Mouse (Mus musculus): Measurements from ENCODE around the gene Taf1b. TPM values are rescaled to one million over a fixed set of nuclear protein-coding genes. Genes with fewer than 3 reads are reported as not detected.
"Not testable (repeated sequence)": the region's sequence is repeated elsewhere in the genome, so short reads cannot be mapped to it uniquely, and the experiment has no call there.

Taf1b gene
- polyA plus RNA-seq (2014; fragmentation: Nextera tagmentation; extraction: Ambion mirVana), result 38.4 and 39.0 TPM in 2 replicates

DNA sequence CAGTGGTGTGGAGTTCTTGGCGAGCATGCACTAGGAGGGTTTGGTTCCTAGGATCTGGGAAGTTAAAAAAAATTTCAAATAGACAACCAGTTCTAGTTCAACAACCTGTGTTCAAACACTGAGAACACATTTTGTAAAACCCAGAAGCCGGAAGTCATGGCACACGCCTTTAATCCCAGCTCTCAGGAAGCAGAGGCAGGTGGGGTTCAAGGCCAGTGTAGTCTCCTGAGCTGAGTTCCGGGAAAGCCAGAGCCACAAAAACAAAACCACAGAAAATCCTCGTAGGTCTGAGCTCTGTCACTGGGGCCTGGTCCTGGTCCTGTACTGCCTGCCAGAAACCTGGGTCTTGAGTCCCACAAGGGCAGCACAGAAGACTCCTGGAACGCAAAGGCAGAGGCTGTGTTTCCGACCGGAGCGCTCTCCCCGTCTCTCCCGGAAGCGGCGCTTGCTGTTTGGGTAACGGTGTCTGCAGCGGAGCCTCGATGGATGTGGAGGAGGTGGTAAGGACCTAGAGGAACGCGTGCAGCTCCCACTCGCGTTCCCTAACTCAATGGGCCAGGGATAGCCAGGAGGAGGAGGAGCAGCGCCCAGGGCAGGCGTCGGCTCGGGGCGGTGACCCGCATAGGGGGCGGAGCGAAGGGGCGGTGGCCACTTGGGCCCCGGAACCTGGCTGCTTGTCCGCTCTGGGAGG lies at the start of gene Taf1b:
Taf1b (plus strand) TSS at position 210 of the 691 bp plus-strand sequence.
- 11% methylated on average over 29 of the region's 31 CpGs for WGBS

DNA sequence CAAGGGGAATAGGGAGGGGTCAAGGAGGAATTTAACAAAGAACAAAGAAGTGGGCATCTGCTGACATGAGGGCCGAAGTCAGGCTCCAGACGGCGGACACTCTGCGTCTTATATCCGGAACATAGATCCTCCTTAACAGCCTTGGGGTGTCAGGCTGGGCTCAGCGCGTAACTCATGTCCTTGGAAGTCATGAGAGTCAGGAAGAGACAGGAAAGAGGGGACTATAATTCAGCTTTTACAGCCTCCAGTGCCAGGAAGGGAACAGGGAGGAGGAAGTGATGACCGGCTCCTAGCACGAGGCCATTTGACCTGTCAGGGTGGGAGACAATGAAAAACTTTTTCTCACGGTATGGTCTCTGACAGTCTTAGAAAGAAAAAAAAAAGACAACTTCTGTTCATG lies 37.8 kb upstream of the Taf1b start:
- Histone ChIP-seq H3K4me2 (ENCODE audit: low read depth, low read length) (no peak overlapping the region), H3K4me1 (ENCODE audit: control insufficient read depth, insufficient read depth, low read length) (no peaks in the 10 kb centered on the region), H3K9me3 (ENCODE audit: control insufficient read depth, low read length) (no peaks in the 10 kb centered on the region), H3K27ac (ENCODE audit: low read depth, low read length) (no peak overlapping the region), H3K36me3 (ENCODE audit: control insufficient read depth, insufficient read depth, low read length) (no peaks in the 10 kb centered on the region), H3K9ac (replicated peaks; ENCODE audit: low read depth, low read length) (no peak overlapping the region), H3K27me3 (ENCODE audit: control insufficient read depth, insufficient read depth, low read length) (no peaks in the 10 kb centered on the region), H3K4me3 (ENCODE audit: low read depth, low read length) (no peak overlapping the region)
- 86% methylated on average over 10 of the region's 10 CpGs for whole genome bisulfite sequencing
- ATAC-seq (ENCODE audit: low read depth), result no peak

More for the DNA sequence above, at the start of gene Taf1b:
- peak; percentile 93 for ATAC-seq (ENCODE audit: low read depth)
- H3K9ac ChIP-seq (replicated peaks; ENCODE audit: low read depth, low read length), result peak within 1 kb of the TSS; percentile 67
- H3K27me3 ChIP-seq (ENCODE audit: control insufficient read depth, insufficient read depth, low read length), result no peaks in the 10 kb centered on the region
- peak within 1 kb of the TSS; percentile 57 for H3K4me3 ChIP-seq (ENCODE audit: low read depth, low read length)
- H3K4me2 ChIP-seq (ENCODE audit: low read depth, low read length), result peak within 1 kb of the TSS; percentile 31
- no peak within 1 kb of the TSS; the same call in 1 of the 2 replicates for H3K27ac ChIP-seq (ENCODE audit: low read depth, low read length)
- H3K9me3 ChIP-seq (ENCODE audit: control insufficient read depth, low read length), result no peaks in the 10 kb centered on the region
- no peaks in the 10 kb centered on the region for H3K36me3 ChIP-seq (ENCODE audit: control insufficient read depth, insufficient read depth, low read length)
- no peaks in the 10 kb centered on the region for H3K4me1 ChIP-seq (ENCODE audit: control insufficient read depth, insufficient read depth, low read length)

DNA sequence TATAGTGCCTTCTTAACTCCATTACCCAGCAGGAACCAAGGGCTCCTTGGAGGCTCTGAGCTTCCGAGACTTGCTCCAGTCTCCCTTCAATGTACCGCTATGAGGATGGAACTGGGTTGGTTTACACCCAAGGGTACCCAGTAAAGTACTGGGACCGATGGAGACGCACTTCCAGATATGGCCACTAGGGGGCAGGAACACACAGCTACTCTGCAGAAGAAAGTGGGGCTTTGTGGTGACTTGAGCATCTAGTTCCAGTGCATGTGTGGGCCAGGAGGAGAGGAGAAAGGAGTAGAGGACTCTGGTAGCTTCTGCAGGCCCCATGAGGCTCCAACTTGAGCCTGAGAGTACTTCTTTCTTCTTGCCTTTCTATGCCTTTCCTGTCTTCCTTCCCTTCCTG lies 36.0 kb upstream of the Taf1b start:
- H3K27me3 ChIP-seq (ENCODE audit: control insufficient read depth, insufficient read depth, low read length); H3K4me2 ChIP-seq (ENCODE audit: low read depth, low read length); H3K9me3 ChIP-seq (ENCODE audit: control insufficient read depth, low read length); H3K27ac ChIP-seq (ENCODE audit: low read depth, low read length); ATAC-seq (ENCODE audit: low read depth); H3K4me3 ChIP-seq (ENCODE audit: low read depth, low read length); H3K9ac ChIP-seq (replicated peaks; ENCODE audit: low read depth, low read length); H3K4me1 ChIP-seq (ENCODE audit: control insufficient read depth, insufficient read depth, low read length); H3K36me3 ChIP-seq (ENCODE audit: control insufficient read depth, insufficient read depth, low read length): not testable (repeated sequence)
- 34% methylated on average over 4 of the region's 4 CpGs for WGBS

DNA sequence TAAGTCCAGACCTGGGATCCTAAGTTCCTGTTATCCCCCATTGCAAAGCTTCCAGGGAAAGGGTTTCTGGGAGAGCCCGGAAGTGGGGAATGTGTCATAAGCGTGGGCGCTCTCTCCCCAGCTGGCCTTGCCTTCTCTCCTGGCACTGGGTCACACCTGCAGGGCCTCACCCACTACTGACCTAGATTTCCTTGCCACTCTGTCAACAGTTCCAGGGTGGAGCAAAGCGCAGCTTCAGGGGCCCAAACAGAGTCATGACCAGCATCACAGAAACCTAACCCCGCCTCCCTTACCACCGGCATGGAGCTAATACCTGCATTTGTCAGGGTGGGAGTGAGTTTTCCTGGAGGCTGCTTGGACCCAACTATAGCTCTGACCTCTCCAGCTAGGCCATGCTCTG lies 34.7 kb upstream of the Taf1b start:
- H3K4me2 ChIP-seq (ENCODE audit: low read depth, low read length); ATAC-seq (ENCODE audit: low read depth); H3K36me3 ChIP-seq (ENCODE audit: control insufficient read depth, insufficient read depth, low read length); H3K27ac ChIP-seq (ENCODE audit: low read depth, low read length); H3K27me3 ChIP-seq (ENCODE audit: control insufficient read depth, insufficient read depth, low read length); H3K4me3 ChIP-seq (ENCODE audit: low read depth, low read length); H3K9me3 ChIP-seq (ENCODE audit: control insufficient read depth, low read length); H3K4me1 ChIP-seq (ENCODE audit: control insufficient read depth, insufficient read depth, low read length); H3K9ac ChIP-seq (replicated peaks; ENCODE audit: low read depth, low read length): not testable (repeated sequence)
- WGBS, result 82% methylated on average over 5 of the region's 6 CpGs

DNA sequence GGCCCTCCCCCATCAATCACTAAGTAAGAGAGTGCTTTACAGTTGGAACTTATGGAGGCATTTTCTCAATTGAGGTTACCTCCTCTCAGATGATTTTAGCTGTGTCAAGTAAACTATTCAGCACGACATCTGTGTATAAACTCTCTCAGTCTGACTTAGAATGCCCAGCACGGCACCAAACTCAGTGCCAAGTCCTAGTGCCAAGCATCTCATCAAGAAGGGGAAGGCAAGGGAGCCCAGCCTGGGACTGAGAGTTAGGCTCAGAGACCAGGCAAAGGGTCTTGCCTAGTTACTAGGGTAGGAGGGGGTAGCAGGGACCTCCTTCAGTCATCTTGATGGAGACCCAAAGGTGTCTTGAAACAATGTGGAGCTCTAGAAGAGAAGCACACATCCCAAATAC lies 29.2 kb upstream of the Taf1b start:
- Histone ChIP-seq H3K4me1 (ENCODE audit: control insufficient read depth, insufficient read depth, low read length) (no peaks in the 10 kb centered on the region), H3K27me3 (ENCODE audit: control insufficient read depth, insufficient read depth, low read length) (no peaks in the 10 kb centered on the region), H3K4me3 (ENCODE audit: low read depth, low read length) (no peak overlapping the region), H3K4me2 (ENCODE audit: low read depth, low read length) (no peak overlapping the region), H3K9me3 (ENCODE audit: control insufficient read depth, low read length) (no peaks in the 10 kb centered on the region), H3K36me3 (ENCODE audit: control insufficient read depth, insufficient read depth, low read length) (no peaks in the 10 kb centered on the region), H3K27ac (ENCODE audit: low read depth, low read length) (no peak overlapping the region), H3K9ac (replicated peaks; ENCODE audit: low read depth, low read length) (no peak overlapping the region)
- ATAC-seq (ENCODE audit: low read depth), result no peak
- 92% methylated on average over 2 of the region's 2 CpGs for WGBS

DNA sequence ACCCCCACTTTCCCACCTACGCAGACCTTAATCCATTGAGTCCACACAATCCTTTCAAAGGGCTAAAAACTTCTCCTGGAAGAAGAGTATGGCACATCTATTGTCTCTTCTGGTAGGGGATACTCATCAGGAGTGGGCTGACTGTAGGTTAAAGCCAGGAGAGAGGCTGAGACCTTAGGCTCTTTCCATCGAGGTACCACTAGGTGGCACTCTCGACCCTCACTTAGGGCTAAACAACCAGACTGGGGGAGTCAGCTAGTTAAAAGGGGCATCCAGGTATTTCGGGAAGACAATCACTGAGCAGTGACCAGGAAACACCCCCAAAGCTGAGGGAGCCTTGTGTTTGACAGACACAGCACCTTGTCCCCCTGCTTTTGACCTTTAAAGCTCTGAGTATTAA lies 27.2 kb upstream of the Taf1b start:
- H3K27me3 ChIP-seq (ENCODE audit: control insufficient read depth, insufficient read depth, low read length), result no peaks in the 10 kb centered on the region
- no peaks in the 10 kb centered on the region for H3K4me1 ChIP-seq (ENCODE audit: control insufficient read depth, insufficient read depth, low read length)
- H3K9me3 ChIP-seq (ENCODE audit: control insufficient read depth, low read length), result no peaks in the 10 kb centered on the region
- 22% methylated on average over 4 of the region's 4 CpGs for WGBS
- no peak overlapping the region for H3K4me3 ChIP-seq (ENCODE audit: low read depth, low read length)
- H3K27ac ChIP-seq (ENCODE audit: low read depth, low read length), result no peak overlapping the region
- H3K4me2 ChIP-seq (ENCODE audit: low read depth, low read length), result no peak overlapping the region
- ATAC-seq (ENCODE audit: low read depth), result peak; percentile 63; the same call in 1 of the 2 replicates
- no peak overlapping the region for H3K9ac ChIP-seq (replicated peaks; ENCODE audit: low read depth, low read length)
- H3K36me3 ChIP-seq (ENCODE audit: control insufficient read depth, insufficient read depth, low read length), result no peaks in the 10 kb centered on the region

DNA sequence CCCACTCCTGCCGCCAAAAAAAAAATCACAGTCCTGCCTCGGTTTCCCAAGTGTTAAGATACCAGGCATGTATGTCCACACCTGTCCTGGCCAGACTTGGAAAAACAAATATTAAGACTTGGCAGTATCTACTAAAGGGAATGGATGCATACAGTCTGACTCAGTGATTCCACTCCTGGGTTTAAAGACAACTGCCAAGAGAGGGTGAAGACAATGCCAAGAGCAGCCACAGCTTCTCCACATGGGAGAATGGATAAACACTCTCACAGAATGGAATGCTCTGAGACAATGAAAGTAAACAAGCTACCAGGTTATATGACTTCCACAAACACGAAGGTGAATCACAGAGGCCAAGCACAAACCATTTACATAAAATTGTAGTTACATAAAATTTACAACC lies 24.9 kb upstream of the Taf1b start:
- H3K9ac ChIP-seq (replicated peaks; ENCODE audit: low read depth, low read length), result no peak overlapping the region
- H3K9me3 ChIP-seq (ENCODE audit: control insufficient read depth, low read length), result no peaks in the 10 kb centered on the region
- no peaks in the 10 kb centered on the region for H3K36me3 ChIP-seq (ENCODE audit: control insufficient read depth, insufficient read depth, low read length)
- 72% methylated on average over 3 of the region's 3 CpGs for WGBS
- no peak overlapping the region for H3K4me3 ChIP-seq (ENCODE audit: low read depth, low read length)
- no peaks in the 10 kb centered on the region for H3K4me1 ChIP-seq (ENCODE audit: control insufficient read depth, insufficient read depth, low read length)
- no peak for ATAC-seq (ENCODE audit: low read depth)
- H3K4me2 ChIP-seq (ENCODE audit: low read depth, low read length), result no peak overlapping the region
- no peak overlapping the region for H3K27ac ChIP-seq (ENCODE audit: low read depth, low read length)
- no peaks in the 10 kb centered on the region for H3K27me3 ChIP-seq (ENCODE audit: control insufficient read depth, insufficient read depth, low read length)

DNA sequence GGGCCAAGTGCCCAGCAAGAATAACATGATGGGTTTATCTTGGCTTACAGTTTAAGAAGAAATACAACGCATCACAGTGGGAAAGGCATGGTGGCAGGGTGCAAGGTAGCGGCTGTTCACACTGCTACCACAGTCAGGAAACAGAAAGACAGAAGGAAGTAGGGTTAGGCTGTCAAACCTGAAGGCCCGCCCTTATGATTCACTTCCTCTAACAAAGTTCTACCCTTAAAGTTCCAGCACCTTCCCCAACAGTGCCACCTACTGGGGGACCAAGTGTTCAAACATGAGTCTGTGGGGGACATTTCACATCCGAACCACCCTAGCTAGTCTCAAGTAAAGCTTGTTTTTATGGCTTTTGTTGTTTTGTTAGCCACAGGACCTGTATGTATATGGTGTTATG lies 13.2 kb upstream of the Taf1b start:
- H3K36me3 ChIP-seq (ENCODE audit: control insufficient read depth, insufficient read depth, low read length), result no peaks in the 10 kb centered on the region
- no peak overlapping the region for H3K4me2 ChIP-seq (ENCODE audit: low read depth, low read length)
- no peak overlapping the region for H3K9ac ChIP-seq (replicated peaks; ENCODE audit: low read depth, low read length)
- no peaks in the 10 kb centered on the region for H3K27me3 ChIP-seq (ENCODE audit: control insufficient read depth, insufficient read depth, low read length)
- H3K4me1 ChIP-seq (ENCODE audit: control insufficient read depth, insufficient read depth, low read length), result no peaks in the 10 kb centered on the region
- ATAC-seq (ENCODE audit: low read depth), result no peak
- no peak overlapping the region for H3K27ac ChIP-seq (ENCODE audit: low read depth, low read length)
- no peak overlapping the region for H3K4me3 ChIP-seq (ENCODE audit: low read depth, low read length)
- no peaks in the 10 kb centered on the region for H3K9me3 ChIP-seq (ENCODE audit: control insufficient read depth, low read length)
- WGBS, result 90% methylated on average over 4 of the region's 4 CpGs

DNA sequence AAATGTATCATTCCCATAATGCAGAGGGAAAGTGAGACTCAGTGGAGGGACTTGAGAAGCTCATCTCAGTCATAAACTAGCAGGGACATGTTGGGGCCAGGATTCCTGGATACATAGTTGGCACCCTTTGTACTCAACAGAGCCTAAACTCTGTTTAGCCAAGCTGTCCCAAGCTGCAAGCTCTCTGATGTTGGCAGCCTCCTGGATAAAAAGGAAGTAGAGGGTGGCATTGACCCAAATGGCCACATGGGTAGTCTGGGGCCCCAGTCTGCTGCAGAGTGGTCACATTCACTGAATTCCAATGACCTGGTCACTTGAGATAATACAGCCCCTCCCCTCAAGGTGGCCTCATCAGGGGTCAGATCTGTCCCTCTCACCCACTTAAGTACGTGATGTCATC lies 11.3 kb upstream of the Taf1b start:
- Histone ChIP-seq H3K9me3 (ENCODE audit: control insufficient read depth, low read length) (no peaks in the 10 kb centered on the region), H3K36me3 (ENCODE audit: control insufficient read depth, insufficient read depth, low read length) (no peaks in the 10 kb centered on the region), H3K27ac (ENCODE audit: low read depth, low read length) (no peak overlapping the region), H3K27me3 (ENCODE audit: control insufficient read depth, insufficient read depth, low read length) (no peaks in the 10 kb centered on the region), H3K4me2 (ENCODE audit: low read depth, low read length) (no peak overlapping the region), H3K4me3 (ENCODE audit: low read depth, low read length) (no peak overlapping the region), H3K9ac (replicated peaks; ENCODE audit: low read depth, low read length) (no peak overlapping the region), H3K4me1 (ENCODE audit: control insufficient read depth, insufficient read depth, low read length) (no peaks in the 10 kb centered on the region)
- WGBS, result 91% methylated on average over 1 of the region's 1 CpGs
- ATAC-seq (ENCODE audit: low read depth), result no peak
